Mouse (Mus musculus): Measurements from ENCODE around the gene Padi4. TPM values are rescaled to one million over a fixed set of nuclear protein-coding genes. Genes with fewer than 3 reads are reported as not detected.

The Padi4 gene
- polyA plus RNA-seq, 1 experiment: 2.2 TPM

DNA sequence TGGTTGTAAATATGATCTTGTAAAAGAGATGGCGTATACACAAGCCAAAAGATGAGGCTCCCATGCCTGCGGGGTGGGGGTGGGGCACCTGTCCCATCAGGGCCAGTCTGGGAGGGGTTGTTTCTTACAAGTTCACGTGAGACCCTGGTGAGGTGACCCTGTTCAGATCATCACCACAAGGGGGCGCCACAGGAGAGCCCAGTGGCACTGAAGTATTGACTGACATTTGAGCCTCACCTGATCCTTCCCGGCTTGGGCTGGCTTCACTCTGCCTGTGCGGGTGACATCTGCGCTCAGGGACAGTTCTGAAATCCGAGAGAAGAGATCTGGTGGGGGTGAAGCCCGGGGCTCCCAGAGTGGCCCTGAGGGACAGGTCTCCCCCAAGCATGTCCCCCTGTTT, 10.9 kb downstream of the Padi4 start:
- Histone ChIP-seq H3K9me3 (replicated peaks; ENCODE audit: control insufficient read depth, insufficient read depth, low read length, poor library complexity, severe bottlenecking) (no peaks in the 10 kb centered on the region), H3K9ac (ENCODE audit: low read depth, poor library complexity, severe bottlenecking) (no peak overlapping the region), H3K4me3 (ENCODE audit: low read depth, low read length) (no peak overlapping the region), H3K4me1 (ENCODE audit: control insufficient read depth, insufficient read depth, low read length) (no peaks in the 10 kb centered on the region), H3K36me3 (ENCODE audit: control insufficient read depth, insufficient read depth, low read length, poor library complexity, severe bottlenecking) (no peaks in the 10 kb centered on the region), H3K27ac (ENCODE audit: insufficient read depth, low read length) (no peak overlapping the region), H3K27me3 (ENCODE audit: control insufficient read depth, insufficient read depth, low read length, poor library complexity, severe bottlenecking) (no peaks in the 10 kb centered on the region)
- TF ChIP-seq EP300 (IDR thresholded peaks at IDR 0.05; ENCODE audit: insufficient read depth, low read depth, low read length): no peak; the same call in 1 of the 2 replicates
- peak; percentile 96 for TF ChIP-seq CTCF (IDR thresholded peaks at IDR 0.05; ENCODE audit: low read depth, low read length)
- no peak for TF ChIP-seq POLR2A (IDR thresholded peaks at IDR 0.05; ENCODE audit: insufficient read depth, low read length)

DNA sequence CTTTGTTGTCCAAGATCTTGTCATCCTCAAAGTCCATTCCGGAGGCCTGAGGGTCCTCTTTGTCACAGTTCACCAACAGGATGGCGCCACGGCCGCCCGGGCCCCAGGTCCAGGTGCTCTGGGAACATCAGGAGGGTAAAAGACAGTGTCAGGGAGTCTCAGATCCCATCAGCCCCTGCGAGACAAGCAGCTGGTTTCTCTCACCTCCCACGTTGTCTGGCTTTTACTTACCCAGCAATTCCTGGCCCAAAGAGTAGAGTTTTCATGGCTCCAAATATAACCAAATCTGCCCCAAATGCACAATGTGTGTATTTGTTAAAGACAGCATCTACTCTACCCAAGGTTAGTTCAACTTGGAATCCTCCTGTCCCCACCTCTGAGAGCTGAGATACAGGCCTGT, 12.4 kb downstream of the Padi4 start:
- H3K27ac ChIP-seq (ENCODE audit: insufficient read depth, low read length): no peak overlapping the region
- no peaks in the 10 kb centered on the region for H3K27me3 ChIP-seq (ENCODE audit: control insufficient read depth, insufficient read depth, low read length, poor library complexity, severe bottlenecking)
- no peak for TF ChIP-seq EP300 (IDR thresholded peaks at IDR 0.05; ENCODE audit: insufficient read depth, low read depth, low read length)
- no peak for TF ChIP-seq POLR2A (IDR thresholded peaks at IDR 0.05; ENCODE audit: insufficient read depth, low read length)
- no peak for TF ChIP-seq CTCF (IDR thresholded peaks at IDR 0.05; ENCODE audit: low read depth, low read length)
- no peak overlapping the region for H3K4me3 ChIP-seq (ENCODE audit: low read depth, low read length)
- no peaks in the 10 kb centered on the region for H3K4me1 ChIP-seq (ENCODE audit: control insufficient read depth, insufficient read depth, low read length)
- H3K9ac ChIP-seq (ENCODE audit: low read depth, poor library complexity, severe bottlenecking): no peak overlapping the region
- H3K9me3 ChIP-seq (replicated peaks; ENCODE audit: control insufficient read depth, insufficient read depth, low read length, poor library complexity, severe bottlenecking): no peaks in the 10 kb centered on the region
- H3K36me3 ChIP-seq (ENCODE audit: control insufficient read depth, insufficient read depth, low read length, poor library complexity, severe bottlenecking): no peaks in the 10 kb centered on the region

DNA sequence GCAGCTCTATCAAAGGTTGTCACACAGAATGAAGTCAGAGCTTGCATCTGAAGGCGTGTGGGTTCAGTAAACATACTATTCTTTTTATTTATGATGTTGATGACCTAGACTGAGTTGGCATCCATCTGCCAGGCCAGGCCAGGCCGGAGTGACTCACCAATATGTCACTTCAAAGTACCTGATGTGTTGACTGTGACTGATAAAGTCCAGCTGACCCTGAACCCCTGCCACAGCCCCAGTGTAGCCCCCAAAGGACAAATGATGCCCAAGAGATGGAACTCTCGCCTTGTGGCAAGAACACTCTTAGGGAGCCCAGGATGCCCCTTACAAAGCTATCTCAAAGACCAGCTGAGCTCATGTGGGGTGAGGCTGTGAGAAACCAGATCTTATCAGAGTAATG, 18.2 kb downstream of the Padi4 start:
- H3K36me3 ChIP-seq (ENCODE audit: control insufficient read depth, insufficient read depth, low read length, poor library complexity, severe bottlenecking): no peaks in the 10 kb centered on the region
- H3K4me3 ChIP-seq (ENCODE audit: low read depth, low read length): no peak overlapping the region
- H3K4me1 ChIP-seq (ENCODE audit: control insufficient read depth, insufficient read depth, low read length): no peaks in the 10 kb centered on the region
- TF ChIP-seq POLR2A (IDR thresholded peaks at IDR 0.05; ENCODE audit: insufficient read depth, low read length): no peak
- no peak for TF ChIP-seq EP300 (IDR thresholded peaks at IDR 0.05; ENCODE audit: insufficient read depth, low read depth, low read length)
- no peak for TF ChIP-seq CTCF (IDR thresholded peaks at IDR 0.05; ENCODE audit: low read depth, low read length)
- H3K27ac ChIP-seq (ENCODE audit: insufficient read depth, low read length): no peak overlapping the region
- H3K9ac ChIP-seq (ENCODE audit: low read depth, poor library complexity, severe bottlenecking): no peak overlapping the region
- H3K27me3 ChIP-seq (ENCODE audit: control insufficient read depth, insufficient read depth, low read length, poor library complexity, severe bottlenecking): no peaks in the 10 kb centered on the region
- H3K9me3 ChIP-seq (replicated peaks; ENCODE audit: control insufficient read depth, insufficient read depth, low read length, poor library complexity, severe bottlenecking): no peaks in the 10 kb centered on the region

DNA sequence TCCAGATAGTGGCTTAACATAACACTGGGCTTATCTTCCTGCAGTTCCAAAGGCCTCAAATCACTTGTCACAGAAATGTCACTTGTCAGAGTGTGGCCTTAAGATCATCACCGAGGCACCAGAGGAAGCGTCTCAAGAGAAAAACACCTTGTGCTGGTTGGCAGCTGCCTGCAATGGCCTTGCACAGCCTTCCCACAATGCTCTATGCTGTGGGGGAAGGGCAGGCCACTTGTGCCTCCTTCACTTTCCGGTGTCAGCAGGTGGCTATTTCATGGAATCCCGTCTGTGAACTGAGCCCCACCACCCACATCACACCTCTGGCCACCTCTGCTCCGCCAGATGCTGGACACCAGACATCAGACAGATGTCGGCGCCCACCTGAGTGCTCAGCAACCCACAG, 20.7 kb downstream of the Padi4 start:
- Histone ChIP-seq H3K4me1 (ENCODE audit: control insufficient read depth, insufficient read depth, low read length) (no peaks in the 10 kb centered on the region), H3K9me3 (replicated peaks; ENCODE audit: control insufficient read depth, insufficient read depth, low read length, poor library complexity, severe bottlenecking) (no peaks in the 10 kb centered on the region), H3K9ac (ENCODE audit: low read depth, poor library complexity, severe bottlenecking) (no peak overlapping the region), H3K27me3 (ENCODE audit: control insufficient read depth, insufficient read depth, low read length, poor library complexity, severe bottlenecking) (no peaks in the 10 kb centered on the region), H3K27ac (ENCODE audit: insufficient read depth, low read length) (no peak overlapping the region), H3K4me3 (ENCODE audit: low read depth, low read length) (no peak overlapping the region), H3K36me3 (ENCODE audit: control insufficient read depth, insufficient read depth, low read length, poor library complexity, severe bottlenecking) (no peaks in the 10 kb centered on the region)
- no peak for TF ChIP-seq POLR2A (IDR thresholded peaks at IDR 0.05; ENCODE audit: insufficient read depth, low read length)
- no peak for TF ChIP-seq EP300 (IDR thresholded peaks at IDR 0.05; ENCODE audit: insufficient read depth, low read depth, low read length)

DNA sequence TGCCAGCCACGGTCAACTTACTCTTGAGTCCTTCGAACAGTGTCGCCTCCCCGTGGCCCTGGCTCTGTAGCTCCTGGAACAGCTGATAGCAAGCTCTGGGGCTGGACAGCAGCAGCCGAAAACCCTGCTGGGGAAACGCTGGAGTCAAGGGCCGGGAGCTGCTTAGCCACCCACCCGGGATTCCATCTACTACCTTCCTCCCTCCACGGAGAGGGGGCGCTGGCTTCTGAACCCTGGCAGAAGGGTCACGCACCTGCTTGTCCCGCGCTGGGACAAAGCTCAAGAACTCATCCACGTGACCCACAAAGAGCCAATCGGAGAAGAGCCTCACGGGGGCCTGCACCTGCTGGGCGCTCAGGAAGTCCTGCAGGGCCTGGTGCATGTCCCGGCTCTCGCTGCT, 23.7 kb downstream of the Padi4 start:
- no peak overlapping the region for H3K27ac ChIP-seq (ENCODE audit: insufficient read depth, low read length)
- no peaks in the 10 kb centered on the region for H3K36me3 ChIP-seq (ENCODE audit: control insufficient read depth, insufficient read depth, low read length, poor library complexity, severe bottlenecking)
- H3K9ac ChIP-seq (ENCODE audit: low read depth, poor library complexity, severe bottlenecking): no peak overlapping the region
- no peaks in the 10 kb centered on the region for H3K27me3 ChIP-seq (ENCODE audit: control insufficient read depth, insufficient read depth, low read length, poor library complexity, severe bottlenecking)
- no peak for TF ChIP-seq CTCF (IDR thresholded peaks at IDR 0.05; ENCODE audit: low read depth, low read length)
- no peak for TF ChIP-seq EP300 (IDR thresholded peaks at IDR 0.05; ENCODE audit: insufficient read depth, low read depth, low read length)
- TF ChIP-seq POLR2A (IDR thresholded peaks at IDR 0.05; ENCODE audit: insufficient read depth, low read length): no peak
- H3K4me3 ChIP-seq (ENCODE audit: low read depth, low read length): peak overlapping the region; percentile 27; the same call in 1 of the 2 replicates
- H3K4me1 ChIP-seq (ENCODE audit: control insufficient read depth, insufficient read depth, low read length): no peaks in the 10 kb centered on the region
- no peaks in the 10 kb centered on the region for H3K9me3 ChIP-seq (replicated peaks; ENCODE audit: control insufficient read depth, insufficient read depth, low read length, poor library complexity, severe bottlenecking)

DNA sequence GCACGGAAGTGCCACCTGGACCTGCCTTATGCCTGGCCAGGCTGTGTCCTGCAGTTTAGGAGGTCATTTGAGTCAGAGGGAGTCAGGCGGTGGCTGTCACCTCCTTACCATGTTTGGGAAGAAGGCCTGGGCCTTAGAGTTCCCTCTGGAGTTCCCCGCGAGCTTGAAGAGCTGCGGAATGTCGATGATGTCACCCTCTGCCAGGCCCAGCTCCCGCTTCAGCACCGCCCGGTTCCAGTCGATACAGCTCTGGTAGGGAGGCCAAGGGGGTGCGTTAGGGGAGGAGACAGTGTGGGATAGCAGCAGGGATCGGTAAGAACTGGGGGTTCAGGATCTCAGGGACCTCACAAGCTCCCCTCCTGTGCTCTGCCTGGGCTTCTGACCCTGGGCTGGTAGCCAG, 26.1 kb downstream of the Padi4 start:
- Histone ChIP-seq H3K27ac (ENCODE audit: insufficient read depth, low read length) (no peak overlapping the region), H3K4me1 (ENCODE audit: control insufficient read depth, insufficient read depth, low read length) (no peaks in the 10 kb centered on the region), H3K36me3 (ENCODE audit: control insufficient read depth, insufficient read depth, low read length, poor library complexity, severe bottlenecking) (no peaks in the 10 kb centered on the region), H3K9ac (ENCODE audit: low read depth, poor library complexity, severe bottlenecking) (peak overlapping the region; percentile 20), H3K4me3 (ENCODE audit: low read depth, low read length) (peak overlapping the region; percentile 47), H3K9me3 (replicated peaks; ENCODE audit: control insufficient read depth, insufficient read depth, low read length, poor library complexity, severe bottlenecking) (no peaks in the 10 kb centered on the region), H3K27me3 (ENCODE audit: control insufficient read depth, insufficient read depth, low read length, poor library complexity, severe bottlenecking) (no peaks in the 10 kb centered on the region)
- TF ChIP-seq EP300 (IDR thresholded peaks at IDR 0.05; ENCODE audit: insufficient read depth, low read depth, low read length): no peak
- TF ChIP-seq POLR2A (IDR thresholded peaks at IDR 0.05; ENCODE audit: insufficient read depth, low read length): no peak
- no peak for TF ChIP-seq CTCF (IDR thresholded peaks at IDR 0.05; ENCODE audit: low read depth, low read length)
